8 mouse cellular contexts compared by ENCODE assay signal in genomic region chr9:56042181-56042621, GRCm38 (mm10). TPM values are rescaled to one million over a fixed set of nuclear protein-coding genes. Genes with fewer than 3 reads are reported as not detected.
DNase-seq lines count a peak whose midpoint lies in the region; ATAC-seq and TF ChIP-seq lines count a peak whose summit lies in the region.

No protein-coding gene starts in this region.

- DNase-seq in liver, adult 2 months (ENCODE audit: extremely low read depth, low read depth, low spot score), result no peak
- no peak for DNase-seq in liver
- DNase-seq in c-Kit-positive CD71-positive TER-119-positive erythroid progenitor cells, embryonic 14.5 days (ENCODE audit: low spot score), result peak; percentile 34
- no peak for DNase-seq in midbrain, embryonic 14.5 days
- DNase-seq in adrenal gland, postnatal 14 days, result no peak
- DNase-seq in yolk sac, embryonic 10.5 days (ENCODE audit: low spot score), result no peak
- DNase-seq in cerebellum, adult 8-10 months, result no peak

- no peak for TF ChIP-seq POLR2A in liver, adult 2 months (IDR thresholded peaks at IDR 0.05; ENCODE audit: extremely low read depth, insufficient read depth, low read length)

- peak overlapping the region; percentile 67 for H3K4me2 ChIP-seq in hindbrain, embryonic 16.5 days (ENCODE audit: low read length)
- peak overlapping the region; percentile 80 for H3K4me2 ChIP-seq in midbrain, embryonic 14.5 days (ENCODE audit: low read length)

- WGBS in liver, adult 2 months, result 2% methylated on average over 16 of the region's 16 CpGs
- 0% methylated on average over 16 of the region's 16 CpGs for WGBS in hindbrain, embryonic 16.5 days
- 0% methylated on average over 16 of the region's 16 CpGs for WGBS in midbrain, embryonic 14.5 days

- no peaks in the 10 kb centered on the region for H3K27me3 ChIP-seq in liver, adult 2 months (ENCODE audit: control insufficient read depth, insufficient read depth, low read length)
- no peaks in the 10 kb centered on the region for H3K27me3 ChIP-seq in hindbrain, embryonic 16.5 days (replicated peaks; ENCODE audit: control insufficient read depth, insufficient read depth, low read length)
- H3K27me3 ChIP-seq in midbrain, embryonic 14.5 days (ENCODE audit: control insufficient read depth, insufficient read depth, low read length), result no peaks in the 10 kb centered on the region

- H3K27ac ChIP-seq in liver, adult 2 months (replicated peaks; ENCODE audit: insufficient read depth, low read depth, low read length), result no peak overlapping the region; the same call in 1 of the 2 replicates
- peak overlapping the region; percentile 97 for H3K27ac ChIP-seq in hindbrain, embryonic 16.5 days (ENCODE audit: low read depth, low read length)
- peak overlapping the region; percentile 98 for H3K27ac ChIP-seq in midbrain, embryonic 14.5 days (replicated peaks; ENCODE audit: low read depth, low read length)

- no peaks in the 10 kb centered on the region for H3K36me3 ChIP-seq in liver, adult 2 months (ENCODE audit: control insufficient read depth, insufficient read depth, low read length)
- peaks cover 10% of the 10 kb centered on the region for H3K36me3 ChIP-seq in hindbrain, embryonic 16.5 days (ENCODE audit: control insufficient read depth, insufficient read depth, low read length)
- peaks cover 15% of the 10 kb centered on the region for H3K36me3 ChIP-seq in midbrain, embryonic 14.5 days (ENCODE audit: control insufficient read depth, insufficient read depth, low read length)

- no peaks in the 10 kb centered on the region for H3K9me3 ChIP-seq in hindbrain, embryonic 16.5 days (ENCODE audit: control insufficient read depth, low read length)
- no peaks in the 10 kb centered on the region for H3K9me3 ChIP-seq in midbrain, embryonic 14.5 days (ENCODE audit: control insufficient read depth, low read length)

- H3K9ac ChIP-seq in liver, adult 2 months (ENCODE audit: low read depth, low read length), result peak overlapping the region; percentile 91
- peak overlapping the region; percentile 96 for H3K9ac ChIP-seq in hindbrain, embryonic 16.5 days (ENCODE audit: low read depth, low read length)
- peak overlapping the region; percentile 100 for H3K9ac ChIP-seq in midbrain, embryonic 14.5 days (replicated peaks; ENCODE audit: low read length)

- H3K79me2 ChIP-seq in liver, adult 2 months (ENCODE audit: control insufficient read depth, insufficient read depth, low read length), result no peaks in the 10 kb centered on the region

- ATAC-seq in hindbrain, embryonic 16.5 days, result no peak
- peak; percentile 73; the same call in 1 of the 2 replicates for ATAC-seq in midbrain, embryonic 14.5 days (ENCODE audit: low FRiP score, low TSS enrichment)

- H3K4me1 ChIP-seq in liver, adult 2 months (ENCODE audit: control insufficient read depth, insufficient read depth, low read length), result peaks cover 4% of the 10 kb centered on the region
- peaks cover 11% of the 10 kb centered on the region for H3K4me1 ChIP-seq in hindbrain, embryonic 16.5 days (ENCODE audit: control insufficient read depth, insufficient read depth, low read depth, low read length)
- H3K4me1 ChIP-seq in midbrain, embryonic 14.5 days (ENCODE audit: control insufficient read depth, insufficient read depth, low read length), result peaks cover 16% of the 10 kb centered on the region

- H3K4me3 ChIP-seq in liver, adult 2 months (ENCODE audit: insufficient read depth, low read depth, low read length), result peak overlapping the region; percentile 70
- H3K4me3 ChIP-seq in hindbrain, embryonic 16.5 days (ENCODE audit: low read length), result peak overlapping the region; percentile 77
- peak overlapping the region; percentile 81 for H3K4me3 ChIP-seq in midbrain, embryonic 14.5 days (replicated peaks; ENCODE audit: low read depth, low read length)

- TF ChIP-seq CTCF in liver, adult 2 months (IDR thresholded peaks at IDR 0.05; ENCODE audit: low read depth, low read length), result no peak

RNA-seq across cellular contexts. Expression of gene Rcn2, which starts 0.6 kb away (rescaled TPM):
- 9.0 and 10.1 TPM in 2 replicates for total RNA-seq in liver, adult 2 months (2014; rRNA removed)
- polyA plus RNA-seq in liver, adult 2 months (2012; rRNA removed), result 6.5 and 6.6 TPM in 2 replicates
- polyA plus RNA-seq in hindbrain, embryonic 16.5 days (2015; fragmentation: Nextera tagmentation; extraction: Ambion mirVana), result 271 and 279 TPM in 2 replicates
- 292 and 344 TPM in 2 replicates for polyA plus RNA-seq in midbrain, embryonic 14.5 days (2014; fragmentation: Nextera tagmentation; extraction: Ambion mirVana)
- total RNA-seq in adrenal gland, postnatal 14 days (2021), result 37.2 and 37.7 TPM in 2 replicates

RNA-seq across cellular contexts. Expression of gene 4930563M21Rik, which starts 31.9 kb away (rescaled TPM):
- not detected in 2 replicates for total RNA-seq in liver, adult 2 months (2014; rRNA removed)
- not detected in 2 replicates for polyA plus RNA-seq in liver, adult 2 months (2012; rRNA removed)
- not detected in 2 replicates for polyA plus RNA-seq in hindbrain, embryonic 16.5 days (2015; fragmentation: Nextera tagmentation; extraction: Ambion mirVana)
- not detected in 2 replicates for polyA plus RNA-seq in midbrain, embryonic 14.5 days (2014; fragmentation: Nextera tagmentation; extraction: Ambion mirVana)
- not detected in 2 replicates for total RNA-seq in adrenal gland, postnatal 14 days (2021)

RNA-seq across cellular contexts. Expression of gene Pstpip1, which starts 47.6 kb away (rescaled TPM):
- total RNA-seq in liver, adult 2 months (2014; rRNA removed), result 0.37 and 0.40 TPM in 2 replicates
- polyA plus RNA-seq in liver, adult 2 months (2012; rRNA removed), result 0.44 and 1.1 TPM in 2 replicates
- 0.64 and 0.87 TPM in 2 replicates for polyA plus RNA-seq in hindbrain, embryonic 16.5 days (2015; fragmentation: Nextera tagmentation; extraction: Ambion mirVana)
- 0.24 and 1.0 TPM in 2 replicates for polyA plus RNA-seq in midbrain, embryonic 14.5 days (2014; fragmentation: Nextera tagmentation; extraction: Ambion mirVana)
- 1.3 and 8.9 TPM in 2 replicates for total RNA-seq in adrenal gland, postnatal 14 days (2021)

Comparison
In these comparisons a context has a peak if more than half of its experiments do, and no peak if none do; other contexts are left out.
1. RNA of gene Rcn2, which starts 0.6 kb away (polyA plus RNA-seq): 292 to 344 TPM in midbrain, embryonic 14.5 days and 271 to 279 TPM in hindbrain, embryonic 16.5 days; 6.5 to 6.6 TPM in liver, adult 2 months; every median in the first group is over 10 times any median in the second.
2. Peak in every context shown above with its lines, with median percentiles within 50 percentile points of each other: H3K4me3 ChIP-seq and H3K9ac ChIP-seq.